Mouse (Mus musculus) CD8-positive naive resting alpha-beta T cell, adult 2 months (primary cell): ENCODE results near the gene Gpat2.

Source experiments
- DNase-seq, 2 experiments: peaks; one replicate each; pipeline ENCODE4 v3.0.0; 2022; ENCODE audit warnings: low read depth in 2 of 2, low spot score in 2 of 2

Gpat2 gene

DNA sequence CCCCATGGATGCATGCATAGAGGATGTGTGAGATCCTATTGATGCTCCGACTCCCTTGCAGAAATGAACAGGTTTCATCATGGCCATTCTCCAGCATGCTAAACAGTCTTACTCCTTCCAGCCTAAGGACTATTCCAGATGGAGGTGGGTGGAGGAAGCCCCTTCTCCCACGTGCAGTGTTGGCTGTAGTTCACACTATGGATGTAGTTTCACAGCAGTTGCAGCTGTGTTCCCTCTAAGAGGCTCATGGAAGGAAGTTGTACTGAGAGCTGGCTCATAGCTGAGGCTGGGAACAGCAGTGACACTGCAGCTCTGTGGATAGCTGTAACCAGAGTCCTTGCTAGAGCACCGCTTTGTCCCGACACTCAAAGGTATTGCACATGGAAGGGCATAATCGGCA lies 12.7 kb downstream of the Gpat2 start:
- DNase-seq: no peak

DNA sequence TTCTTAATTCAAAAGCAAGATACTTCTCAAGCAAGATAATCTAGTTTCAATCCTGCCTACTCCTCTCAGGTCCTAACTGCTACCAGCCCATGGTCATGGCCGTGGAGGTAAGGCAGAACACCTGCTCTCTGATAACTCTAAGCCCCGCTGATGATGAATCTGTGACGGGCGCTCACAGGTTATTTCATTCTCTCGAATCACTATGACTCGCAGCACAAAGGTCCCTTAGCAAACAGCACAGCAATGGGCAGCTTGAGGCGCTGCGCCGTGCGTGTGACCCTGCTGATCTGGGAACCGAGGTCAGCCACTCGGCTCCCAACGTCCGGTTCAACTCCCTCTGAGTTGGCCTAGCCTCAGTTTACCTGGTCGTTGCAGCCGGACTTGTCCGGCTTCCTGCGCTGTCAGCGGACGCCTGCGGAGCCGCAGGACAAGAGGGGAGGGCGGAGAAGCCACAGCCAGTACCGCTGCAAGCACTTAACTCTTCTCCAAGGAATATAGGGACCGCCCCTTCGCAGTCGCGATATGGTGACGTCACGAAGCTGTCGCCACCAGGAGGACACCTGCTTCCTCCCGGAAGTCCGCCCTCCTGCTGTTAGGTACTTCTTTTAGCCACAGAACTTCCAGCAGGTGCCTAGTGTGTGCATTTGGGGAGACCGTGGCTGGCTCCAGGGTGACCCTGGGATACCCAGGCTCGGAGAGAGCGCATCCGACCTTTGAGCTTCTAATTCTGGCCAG lies 19.2 kb downstream of the Gpat2 start, which contains the start of gene Fahd2a:
Gene Fahd2a (minus strand): TSS at position 511 of the 735 bp plus-strand sequence.
- peak; percentile 71 to 87 for DNase-seq

DNA sequence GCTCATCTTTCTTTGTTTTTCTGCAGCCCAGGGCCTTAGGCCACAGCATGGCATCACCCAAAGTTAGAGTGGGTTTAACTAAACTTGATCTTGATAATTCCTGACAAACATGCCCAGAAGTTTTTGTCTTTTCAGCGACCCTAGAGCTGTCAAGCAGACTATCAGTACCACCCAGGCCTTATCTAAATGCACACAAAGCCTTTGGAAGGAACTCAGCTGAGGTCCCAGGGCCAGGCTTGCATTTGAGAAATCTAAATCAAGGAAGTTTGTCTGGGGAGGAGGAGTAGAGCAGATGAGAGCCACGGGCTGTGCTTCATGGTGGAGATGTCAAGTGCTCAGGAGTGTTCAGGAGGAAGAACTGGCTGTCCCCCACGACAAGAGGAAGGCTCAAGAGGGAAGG lies 21.8 kb downstream of the Gpat2 start:
- DNase-seq: no peak

DNA sequence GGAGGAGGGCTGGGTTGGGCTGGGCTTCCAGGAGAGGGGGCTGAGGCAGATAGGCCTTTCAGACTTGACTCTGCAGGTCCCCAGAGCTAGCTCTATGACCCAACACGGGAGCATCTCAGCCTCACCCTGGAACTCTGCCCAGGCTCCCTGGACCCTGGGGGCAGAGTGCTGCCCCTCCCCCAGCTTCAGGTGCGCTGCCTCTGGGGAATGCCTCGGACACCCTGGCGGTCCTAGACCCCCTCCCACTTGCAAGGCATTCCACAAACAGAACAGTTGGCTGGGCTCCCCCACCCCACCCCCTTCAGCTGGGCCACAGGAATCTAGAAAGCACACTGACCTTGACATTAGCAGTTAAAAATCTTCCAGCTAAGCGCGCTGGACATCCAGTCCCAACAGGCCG lies 24.7 kb downstream of the Gpat2 start:
- no peak for DNase-seq

DNA sequence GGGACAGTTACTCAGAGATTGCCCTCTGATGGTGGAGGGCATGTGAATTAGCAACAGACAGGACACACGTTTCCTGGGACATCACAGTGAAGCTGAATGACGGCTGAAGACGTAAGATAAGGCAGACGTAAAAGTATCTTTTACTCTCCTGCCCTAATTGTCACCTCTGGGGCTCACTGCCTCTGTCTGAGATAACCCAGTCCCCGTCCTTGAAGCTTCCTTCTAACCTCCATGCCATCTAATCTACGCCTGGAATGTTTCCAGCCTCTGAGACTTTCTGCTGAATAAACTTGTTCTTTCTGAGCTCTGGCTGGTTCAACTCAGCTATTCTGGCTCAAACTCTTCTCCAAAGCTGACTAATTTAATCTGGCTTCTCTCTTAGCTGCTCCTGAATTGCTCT lies 26.7 kb downstream of the Gpat2 start:
- DNase-seq: no peak

DNA sequence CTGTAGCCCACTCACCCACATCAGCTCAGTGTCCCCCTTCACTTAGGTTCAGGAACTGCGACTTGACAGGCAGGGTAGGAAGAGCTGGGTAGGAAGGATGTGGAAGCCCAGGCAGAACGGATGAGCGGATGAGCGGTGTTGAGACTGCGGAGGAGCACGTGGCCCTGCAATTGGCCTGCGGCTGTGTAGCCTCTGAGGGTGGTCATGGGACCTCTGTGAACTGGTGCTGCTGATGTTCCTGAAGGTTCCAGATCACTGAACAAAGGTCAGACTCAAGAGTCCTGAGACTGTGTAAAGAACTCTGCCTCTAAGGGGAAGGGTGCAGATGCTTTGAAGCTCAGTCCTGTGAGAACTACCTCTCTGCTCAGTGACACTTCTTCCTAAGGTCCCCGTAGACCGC lies 28.1 kb downstream of the Gpat2 start:
- DNase-seq: no peak

DNA sequence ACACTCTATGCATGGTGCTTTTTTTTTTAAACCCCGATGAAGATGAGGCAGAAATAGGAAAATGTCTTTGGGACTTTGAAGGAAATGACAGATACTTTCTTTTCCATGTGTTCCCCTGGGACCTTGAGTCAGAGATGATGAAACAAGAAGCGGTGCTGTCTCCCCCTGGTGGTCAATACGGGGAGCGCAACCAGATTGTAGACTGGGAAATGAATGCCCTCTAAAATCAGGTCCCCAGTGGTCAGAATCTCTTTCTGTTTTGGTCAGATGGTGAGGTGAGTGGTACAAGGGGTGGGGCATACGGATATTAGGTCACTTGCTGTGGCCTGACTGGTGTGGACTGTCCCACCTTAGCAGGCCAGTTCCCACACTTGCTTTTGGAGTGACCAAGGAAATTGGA lies 28.8 kb downstream of the Gpat2 start:
- DNase-seq: peak; percentile 47 to 58

DNA sequence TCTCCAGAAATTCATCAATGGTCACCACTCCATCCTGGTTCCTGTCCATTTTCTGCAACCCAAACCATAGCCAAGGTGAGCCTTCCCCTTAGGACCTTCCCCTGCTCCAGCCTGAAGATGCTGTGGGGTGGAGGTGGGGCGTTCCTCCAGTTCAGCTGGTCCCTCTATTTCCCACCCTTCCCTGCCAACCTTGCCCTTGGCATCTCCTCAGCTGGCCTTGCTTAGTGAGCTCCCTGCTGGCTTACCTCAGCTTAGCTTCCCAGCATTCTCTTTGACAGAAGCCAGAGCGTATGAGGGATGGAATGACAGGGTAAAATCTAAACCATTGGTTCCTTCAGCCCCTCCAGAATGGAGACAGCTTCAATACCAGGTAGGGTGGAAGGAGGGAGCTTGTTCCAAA lies 34.3 kb downstream of the Gpat2 start:
- no peak for DNase-seq

DNA sequence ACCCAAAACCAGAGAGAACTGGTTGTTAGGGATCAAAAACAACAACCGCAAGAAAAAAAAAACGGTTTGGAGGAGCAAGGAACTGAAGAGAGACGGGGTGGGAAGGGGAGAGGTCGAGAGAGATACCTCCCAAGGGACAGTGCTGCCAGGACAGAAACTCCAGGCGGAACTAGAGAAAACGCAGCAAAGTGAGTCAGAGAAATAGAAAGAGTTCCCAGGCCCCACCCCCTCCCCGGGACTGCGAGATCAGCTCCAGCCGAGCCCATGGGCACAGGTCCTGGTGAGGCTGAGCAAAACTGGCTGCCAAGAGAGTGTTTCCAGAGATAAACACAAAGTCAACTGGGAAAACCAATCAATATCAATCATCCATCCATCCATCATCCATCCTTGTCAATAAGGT lies 36.4 kb downstream of the Gpat2 start:
- no peak for DNase-seq

DNA sequence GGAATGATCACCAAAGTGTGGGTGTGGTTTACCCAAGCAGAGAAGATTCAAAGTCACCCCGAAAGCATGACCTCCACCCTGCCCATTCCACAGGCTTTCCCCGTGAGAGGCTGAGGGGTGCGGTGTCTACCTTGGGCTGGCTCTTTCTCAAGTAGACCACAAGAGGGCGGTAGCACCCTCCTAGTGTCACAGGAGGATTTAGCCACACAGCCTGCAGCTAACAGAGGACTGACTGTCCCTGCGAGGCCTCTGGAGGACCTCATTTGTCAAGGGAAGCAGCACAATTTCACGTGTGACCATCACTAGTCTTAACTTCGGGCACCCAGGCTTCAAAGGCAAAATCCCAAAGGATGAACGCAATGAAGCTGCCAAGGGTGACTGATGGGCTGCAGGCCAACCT lies 37.3 kb downstream of the Gpat2 start:
- peak in 1 of 2 experiments; percentile 24 for DNase-seq

DNA sequence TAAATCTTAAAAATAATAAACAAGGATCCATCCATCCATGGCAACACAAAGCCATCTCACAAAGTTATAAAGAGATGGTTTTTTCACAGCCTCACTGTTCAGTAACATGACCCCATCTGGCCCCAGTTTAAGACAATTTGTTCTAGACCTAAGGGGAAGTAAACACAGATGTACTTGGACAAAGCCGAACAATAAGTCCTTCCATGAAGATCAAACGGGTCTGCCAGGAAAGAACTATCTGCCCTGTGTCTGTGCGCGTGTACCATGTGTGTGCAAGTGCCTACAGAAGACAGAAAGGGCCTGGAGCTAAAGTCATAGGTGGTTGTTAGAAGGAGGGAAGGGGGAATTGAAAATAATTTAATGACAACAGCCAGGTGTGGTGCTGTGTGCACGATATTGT lies 45.2 kb downstream of the Gpat2 start:
- no peak for DNase-seq

DNA sequence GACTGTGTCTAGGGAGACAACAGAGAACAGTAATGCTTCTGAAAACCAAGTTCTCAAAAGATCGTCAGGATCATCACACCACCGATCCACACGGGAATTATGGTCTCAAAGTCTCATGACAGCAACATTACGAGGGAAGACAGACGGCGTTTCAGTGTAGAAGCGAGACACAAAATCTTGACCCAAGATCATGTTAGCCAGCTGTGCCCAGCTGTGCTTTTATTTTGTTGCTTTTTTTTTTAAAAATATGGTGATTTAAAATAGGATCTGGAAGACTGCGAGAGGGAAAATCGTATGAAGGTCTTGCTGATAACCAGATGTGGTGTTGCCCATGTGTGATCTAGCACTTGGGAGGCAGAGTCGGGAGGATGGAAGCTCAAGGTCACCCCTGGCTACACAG lies 45.7 kb downstream of the Gpat2 start:
- no peak for DNase-seq

DNA sequence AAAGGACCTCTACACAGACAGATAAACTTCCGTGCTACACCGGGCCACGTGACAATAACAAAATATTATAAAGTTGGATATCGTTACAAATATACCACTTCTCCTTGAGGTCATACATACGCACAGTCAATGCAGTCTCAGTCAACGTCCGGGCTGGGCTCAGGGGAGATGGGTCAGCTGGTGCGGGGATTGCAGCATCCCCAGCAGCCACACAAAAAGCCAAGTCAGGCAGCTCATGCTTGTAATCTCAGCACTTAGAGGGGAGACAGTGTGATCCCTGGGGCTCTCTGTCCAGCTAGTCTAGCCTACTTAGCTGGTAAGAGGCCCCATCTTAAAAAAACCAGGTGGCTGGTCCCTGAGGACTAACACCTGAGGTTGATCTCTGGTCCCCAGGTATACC lies 46.3 kb downstream of the Gpat2 start:
- DNase-seq: no peak

DNA sequence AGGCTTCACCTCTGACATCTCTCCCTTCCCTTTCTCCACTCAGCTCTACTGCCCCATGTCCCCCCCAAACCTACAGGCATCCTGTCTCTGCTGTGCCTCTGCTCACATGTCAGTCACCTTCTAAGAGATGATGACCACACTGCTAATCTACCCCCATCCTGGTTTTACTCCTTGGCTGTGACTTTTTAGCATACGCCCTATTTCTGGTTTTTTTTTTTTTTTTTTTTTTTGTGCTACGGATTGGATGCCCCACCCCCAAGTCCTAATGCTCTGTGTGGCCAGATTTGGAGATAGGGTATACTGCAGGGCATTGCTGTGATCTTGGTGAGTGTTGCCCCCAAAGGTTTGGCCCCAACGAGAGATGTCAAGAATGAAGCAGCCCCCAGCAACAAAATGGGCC lies 47.3 kb downstream of the Gpat2 start:
- DNase-seq: no peak

DNA sequence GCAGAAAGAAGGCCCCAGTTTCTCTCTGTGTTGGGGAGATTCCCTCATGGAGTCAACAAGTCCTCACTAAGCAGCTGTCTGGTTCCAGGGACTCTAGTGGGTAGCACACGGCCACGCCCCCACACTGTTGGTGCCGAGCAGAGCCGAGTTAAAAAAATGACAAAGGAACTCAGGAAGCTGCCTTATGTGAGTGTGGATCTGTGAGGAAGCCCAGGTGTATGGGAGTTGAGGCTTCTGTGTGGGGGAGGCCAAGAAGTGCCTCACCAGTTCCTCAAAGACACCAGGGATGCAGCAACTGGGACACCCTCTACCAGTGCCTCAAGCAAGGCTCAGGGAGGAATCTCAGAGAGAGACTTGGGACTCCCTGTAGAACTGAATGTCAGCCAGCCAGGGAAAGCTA lies 54.2 kb downstream of the Gpat2 start:
- DNase-seq: no peak

DNA sequence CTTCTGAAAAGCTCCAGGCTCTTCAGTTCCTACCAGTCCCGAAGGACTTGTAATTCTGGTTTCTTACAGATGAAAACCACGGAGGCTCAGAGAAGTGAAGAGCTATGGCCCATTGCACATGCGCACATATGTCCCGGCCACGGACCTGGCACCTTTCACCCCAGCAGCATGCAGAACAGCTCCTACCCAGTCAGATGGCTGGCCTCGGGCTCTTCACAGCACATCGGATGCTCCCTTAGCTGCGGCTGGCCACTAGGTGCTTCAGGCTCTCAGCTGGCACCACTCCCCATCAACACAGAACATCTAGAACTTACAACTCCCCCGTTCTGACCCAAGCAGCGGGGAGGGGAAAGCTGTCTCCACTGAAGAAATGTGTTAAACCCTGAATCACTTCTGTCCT lies 54.8 kb downstream of the Gpat2 start:
- no peak for DNase-seq

DNA sequence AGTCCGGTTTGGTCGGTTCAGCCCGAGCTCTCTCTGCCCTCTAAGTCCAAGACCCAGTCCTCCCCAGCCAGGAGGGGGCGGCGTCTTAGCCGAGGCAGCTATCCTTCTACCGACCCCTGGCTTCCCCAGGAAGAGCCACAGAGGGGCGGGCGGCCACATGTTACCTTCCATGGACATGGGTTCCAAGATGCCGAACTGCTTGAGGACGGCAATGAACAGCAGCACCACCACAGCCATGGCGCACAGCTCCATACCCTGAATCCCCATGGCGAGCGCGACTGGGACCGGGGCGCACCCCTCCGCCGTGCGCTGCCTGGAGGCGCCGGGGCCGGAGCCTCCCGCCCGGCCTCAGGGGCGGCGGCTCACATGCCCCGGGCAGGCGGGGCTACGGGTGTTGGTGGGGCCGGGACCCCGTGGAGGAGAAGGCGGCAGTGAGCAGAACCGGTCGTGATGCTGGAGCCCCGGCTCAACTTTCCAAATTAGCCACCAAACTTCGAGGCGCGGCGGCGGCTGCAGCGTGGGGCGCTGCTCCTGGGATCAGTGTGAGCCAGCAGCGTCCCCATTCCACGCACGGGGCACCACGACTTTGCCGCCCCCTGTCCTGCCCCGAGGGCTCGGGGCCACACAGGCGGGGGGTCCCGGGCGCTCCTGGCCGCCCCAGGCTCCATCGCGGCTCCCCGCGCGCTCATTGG lies 57.0 kb downstream of the Gpat2 start:
- DNase-seq: no peak

DNA sequence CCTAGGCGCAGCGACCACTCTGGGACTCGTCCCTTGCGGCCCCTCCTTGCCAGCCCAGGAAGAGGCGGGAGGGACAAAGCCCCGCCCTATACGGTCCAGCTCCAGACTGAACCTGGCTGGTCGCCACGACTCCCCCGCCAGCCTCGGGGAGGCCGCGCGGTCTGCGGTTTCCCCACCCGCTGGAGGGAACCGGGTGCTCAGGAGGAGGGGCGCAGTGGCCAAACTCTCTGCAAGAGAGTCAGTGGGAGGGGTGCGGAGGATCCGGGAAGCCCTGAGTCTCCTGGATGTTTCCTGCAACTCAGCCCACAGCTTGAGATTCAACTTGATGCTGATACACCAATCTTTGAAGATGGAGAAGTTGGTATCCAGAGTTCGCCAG lies 57.5 kb downstream of the Gpat2 start:
- no peak for DNase-seq

DNA sequence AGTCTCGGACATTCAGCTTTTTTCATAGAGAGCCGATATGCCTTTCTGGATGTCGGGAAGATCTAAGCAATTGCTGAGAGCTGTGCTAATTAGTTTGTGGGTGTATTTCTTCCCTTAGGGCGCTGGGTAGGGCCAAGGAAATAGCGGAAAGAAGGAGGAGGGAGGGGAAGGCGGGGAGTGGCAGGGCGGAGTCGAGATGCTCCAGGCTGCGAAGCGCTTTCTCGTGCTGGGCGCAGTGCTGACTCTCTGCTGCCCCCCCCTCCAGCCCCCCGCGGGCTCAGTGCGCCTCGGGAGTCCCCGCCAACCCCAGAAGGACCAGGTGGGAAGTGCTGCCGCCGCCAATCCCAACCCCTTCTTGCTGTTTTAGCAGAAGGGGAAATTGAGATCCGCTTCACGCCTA lies 58.0 kb downstream of the Gpat2 start:
- DNase-seq: no peak

DNA sequence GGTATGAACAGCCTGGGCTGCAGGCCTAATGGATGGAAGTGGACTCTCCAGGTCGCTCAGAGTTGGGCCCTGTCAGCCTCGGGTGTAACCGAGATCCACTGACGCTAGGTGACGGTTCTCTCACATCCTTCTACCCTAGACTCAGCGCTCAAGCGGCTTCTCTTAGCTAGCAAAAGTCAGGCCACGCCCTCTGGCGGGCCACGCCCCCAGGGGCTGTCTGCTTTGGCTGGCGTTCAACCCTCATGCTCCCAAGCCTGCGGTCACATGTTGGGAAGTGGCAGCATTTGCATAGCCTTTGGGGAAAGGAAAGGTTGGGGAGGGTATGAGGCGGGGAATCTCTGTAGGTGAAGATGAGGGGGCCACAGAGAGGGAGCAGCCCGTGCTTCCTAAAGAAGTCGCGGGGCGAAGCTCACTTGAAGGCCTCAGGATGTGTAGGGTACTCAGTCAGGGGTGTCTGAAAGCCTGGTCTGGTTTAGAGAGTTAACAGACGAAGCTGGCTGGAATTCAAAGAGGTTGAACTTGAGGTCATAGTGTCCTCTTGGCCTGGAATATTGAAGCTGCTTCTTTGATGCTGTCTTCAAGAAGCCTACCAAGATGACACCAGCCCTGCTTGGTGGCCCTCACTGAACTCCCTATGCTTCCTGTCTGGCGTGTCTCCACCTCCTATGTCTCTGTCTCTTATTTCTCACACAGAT lies 59.6 kb downstream of the Gpat2 start:
- DNase-seq: no peak
